Mouse (Mus musculus) spleen, postnatal 0 days (tissue): ENCODE measurements around the gene Rftn1. TPM values are rescaled to one million over a fixed set of nuclear protein-coding genes. Genes with fewer than 3 reads are reported as not detected.

Experiments used
- polyA plus RNA-seq: library from polyadenylated mRNA; unstranded; fragments of >200 nt; fragmentation: Nextera tagmentation; extraction: Ambion mirVana; gene quantifications from 2 replicates; pipeline ENCODE4 v1.2.1, GENCODE M21; 2015

Gene Rftn1
- 10.5 and 13.5 TPM in 2 replicates for polyA plus RNA-seq

GRCm38 (mm10) chr17:50190131-50191015 lies at the start of gene Rftn1:
Gene Rftn1 (minus strand): TSS chr17:50190674.

Other genes starting within 250 kb of the Rftn1 start
- gene Dazl, start 103.0 kb upstream of the Rftn1 start, polyA plus RNA-seq: 0.17 and 0.25 TPM in 2 replicates